Mouse (Mus musculus) neural tube, embryonic 14.5 days (tissue): Measurements from ENCODE around the gene Nacc2. TPM values are rescaled to one million over a fixed set of nuclear protein-coding genes. Genes with fewer than 3 reads are reported as not detected.

ENCODE experiments used
- ATAC-seq: fragments of 200-750 bp; cut with Nextera tagmentation; 2 replicates; pipeline ENCODE4 v1.8.0; 2017; ENCODE audit warnings: low read depth, mild to moderate bottlenecking, moderate TSS enrichment, moderate library complexity
- H3K27ac ChIP-seq: fragments of 300-500 bp; sonication (generic); 2 replicates; pipeline ENCODE4 v1.5.1; 2014; ENCODE audit warnings: low read depth, mild to moderate bottlenecking, control low read depth, low read length, moderate library complexity, mixed read lengths
- H3K27me3 ChIP-seq: fragments of 300-500 bp; sonication (generic); 2 replicates; pipeline ENCODE4 v1.6.1; 2014; ENCODE audit warnings: low read length; ENCODE audit not compliant: control insufficient read depth, insufficient read depth
- H3K36me3 ChIP-seq: fragments of 300-500 bp; sonication (generic); 2 replicates; pipeline ENCODE4 v1.6.1; 2014; ENCODE audit warnings: low read length, mixed read lengths; ENCODE audit not compliant: control insufficient read depth, insufficient read depth
- H3K4me1 ChIP-seq: fragments of 300-500 bp; sonication (generic); 2 replicates; pipeline ENCODE4 v1.6.1; 2014; ENCODE audit warnings: low read length; ENCODE audit not compliant: control insufficient read depth, insufficient read depth
- H3K4me2 ChIP-seq: fragments of 300-500 bp; sonication (generic); 2 replicates; pipeline ENCODE4 v1.6.1; 2014; ENCODE audit warnings: mild to moderate bottlenecking, low read depth, low read length, control low read depth
- H3K4me3 ChIP-seq: fragments of 300-500 bp; sonication (generic); 2 replicates; pipeline ENCODE4 v1.5.1; 2014; ENCODE audit warnings: low read depth, low read length, control low read depth, mixed read lengths
- H3K9ac ChIP-seq: fragments of 300-500 bp; sonication (generic); replicated peaks from 2 replicates; pipeline ENCODE4 v1.6.1; 2014; ENCODE audit warnings: low read depth, mild to moderate bottlenecking, control low read depth, low read length, mixed read lengths
- H3K9me3 ChIP-seq: fragments of 300-500 bp; sonication (generic); 2 replicates; pipeline ENCODE4 v1.6.1; 2016; ENCODE audit warnings: low read length; ENCODE audit not compliant: control insufficient read depth
- WGBS: fragments of 180-500 bp; shearing (Covaris S2); extraction: QIAGEN DNeasy Blood & Tissue Kit; methylation state at CpG from one replicate; pipeline ENCODE4 v1.1.7; 2014; 5-methylcytosine and 5-hydroxymethylcytosine counted together
- polyA plus RNA-seq: library from polyadenylated mRNA; unstranded; fragments of >200 nt; fragmentation: Nextera tagmentation; extraction: Ambion mirVana; gene quantifications from 2 replicates; pipeline ENCODE4 v1.2.1, GENCODE M21; 2014

Gene Nacc2
- polyA plus RNA-seq, 1 experiment from 2014 or later, result 14.5 TPM

GRCm38 (mm10) chr2:26129962-26130361 is 6.9 kb upstream of the Nacc2 start:
- Histone ChIP-seq H3K27ac (no peak overlapping the region), H3K4me3 (no peak overlapping the region), H3K36me3 (no peaks in the 10 kb centered on the region), H3K9ac (no peak overlapping the region), H3K27me3 (no peaks in the 10 kb centered on the region), H3K9me3 (no peaks in the 10 kb centered on the region), H3K4me1 (peaks cover 9% of the 10 kb centered on the region), H3K4me2 (no peak overlapping the region)
- ATAC-seq, result no peak
- WGBS, result 51% methylated on average over 3 of the region's 3 CpGs

GRCm38 (mm10) chr2:26129346-26129745 is 6.3 kb upstream of the Nacc2 start:
- H3K9me3 ChIP-seq, result no peaks in the 10 kb centered on the region
- H3K4me2 ChIP-seq, result no peak overlapping the region
- no peak overlapping the region for H3K27ac ChIP-seq
- H3K4me1 ChIP-seq, result peaks cover 9% of the 10 kb centered on the region
- no peak overlapping the region for H3K4me3 ChIP-seq
- ATAC-seq, result no peak
- 97% methylated on average over 2 of the region's 2 CpGs for WGBS
- H3K9ac ChIP-seq, result no peak overlapping the region
- H3K36me3 ChIP-seq, result no peaks in the 10 kb centered on the region
- H3K27me3 ChIP-seq, result no peaks in the 10 kb centered on the region

- Histone ChIP-seq H3K27me3 (peaks cover 16% of the 10 kb centered on the region), H3K4me3 (peak overlapping the region; percentile 65), H3K4me1 (peaks cover 7% of the 10 kb centered on the region; the same call in 1 of the 2 replicates), H3K27ac (no peak overlapping the region), H3K4me2 (peak overlapping the region; percentile 98), H3K9me3 (no peaks in the 10 kb centered on the region), H3K36me3 (no peaks in the 10 kb centered on the region), H3K9ac (peak overlapping the region; percentile 63)
- 1% methylated on average over 83 of the region's 109 CpGs for WGBS
- peak; percentile 35; the same call in 1 of the 2 replicates for ATAC-seq
These were observed 595 bp downstream of the Nacc2 start for GRCm38 (mm10) chr2:26122171-26123078.

GRCm38 (mm10) chr2:26121541-26122083 is 1.4 kb downstream of the Nacc2 start:
- no peak for ATAC-seq

GRCm38 (mm10) chr2:26119626-26120025 is 3.4 kb downstream of the Nacc2 start:
- peaks cover 16% of the 10 kb centered on the region for H3K27me3 ChIP-seq

More at GRCm38 (mm10) chr2:26121541-26122083, 1.4 kb downstream of the Nacc2 start:
- 23% methylated on average over 17 of the region's 17 CpGs for WGBS
- H3K4me2 ChIP-seq, result peak overlapping the region; percentile 98
- H3K27me3 ChIP-seq, result peaks cover 16% of the 10 kb centered on the region
- H3K9me3 ChIP-seq, result no peaks in the 10 kb centered on the region
- peaks cover 8% of the 10 kb centered on the region; the same call in 1 of the 2 replicates for H3K4me1 ChIP-seq
- H3K9ac ChIP-seq, result no peak overlapping the region; the same call in 1 of the 2 replicates
- no peaks in the 10 kb centered on the region for H3K36me3 ChIP-seq
- peak overlapping the region; percentile 65 for H3K4me3 ChIP-seq
- H3K27ac ChIP-seq, result no peak overlapping the region

GRCm38 (mm10) chr2:26119310-26119592 is 3.8 kb downstream of the Nacc2 start:
- no peaks in the 10 kb centered on the region for H3K9me3 ChIP-seq
- no peak for ATAC-seq
- H3K4me2 ChIP-seq, result no peak overlapping the region
- 17% methylated on average over 2 of the region's 2 CpGs for WGBS
- peaks cover 10% of the 10 kb centered on the region; the same call in 1 of the 2 replicates for H3K4me1 ChIP-seq
- peaks cover 16% of the 10 kb centered on the region for H3K27me3 ChIP-seq
- H3K9ac ChIP-seq, result no peak overlapping the region
- H3K27ac ChIP-seq, result no peak overlapping the region
- no peak overlapping the region for H3K4me3 ChIP-seq
- no peaks in the 10 kb centered on the region for H3K36me3 ChIP-seq

More at GRCm38 (mm10) chr2:26119626-26120025, 3.4 kb downstream of the Nacc2 start:
- Histone ChIP-seq H3K4me2 (no peak overlapping the region), H3K36me3 (no peaks in the 10 kb centered on the region), H3K9ac (no peak overlapping the region), H3K9me3 (no peaks in the 10 kb centered on the region), H3K4me3 (no peak overlapping the region), H3K27ac (no peak overlapping the region), H3K4me1 (peaks cover 10% of the 10 kb centered on the region; the same call in 1 of the 2 replicates)
- WGBS, result 73% methylated on average over 2 of the region's 2 CpGs
- ATAC-seq, result no peak

GRCm38 (mm10) chr2:26118584-26119309 is 4.3 kb downstream of the Nacc2 start:
- Histone ChIP-seq H3K4me1 (peaks cover 10% of the 10 kb centered on the region; the same call in 1 of the 2 replicates), H3K36me3 (no peaks in the 10 kb centered on the region), H3K9me3 (no peaks in the 10 kb centered on the region), H3K4me2 (no peak overlapping the region), H3K27me3 (peaks cover 16% of the 10 kb centered on the region), H3K4me3 (no peak overlapping the region), H3K9ac (no peak overlapping the region), H3K27ac (0 out of 2 replicates have a peak overlapping the region, but pooled peaks have one; percentile 16)
- 0 out of 2 replicates have a peak, but pooled peaks have one; percentile 41 for ATAC-seq
- 47% methylated on average over 4 of the region's 4 CpGs for WGBS

GRCm38 (mm10) chr2:26117580-26117979 is 5.4 kb downstream of the Nacc2 start:
- Histone ChIP-seq H3K9me3 (no peaks in the 10 kb centered on the region), H3K9ac (no peak overlapping the region), H3K4me3 (no peak overlapping the region), H3K27ac (no peak overlapping the region), H3K4me2 (no peak overlapping the region), H3K36me3 (no peaks in the 10 kb centered on the region), H3K4me1 (peaks cover 6% of the 10 kb centered on the region; the same call in 1 of the 2 replicates), H3K27me3 (peaks cover 14% of the 10 kb centered on the region)
- 55% methylated on average over 1 of the region's 1 CpGs for WGBS
- no peak for ATAC-seq
